Mouse (Mus musculus) olfactory bulb, adult 2 months (tissue): Measurements from ENCODE around the gene Prok1.

Experiments
- CTCF ChIP-seq: fragments of 200-500 bp; IDR thresholded peaks from 2 replicates; pipeline ENCODE4 v1.5.1; 2012; ENCODE audit warnings: low read depth, mild to moderate bottlenecking, low read length, moderate library complexity; ENCODE audit not compliant: insufficient read depth
- POLR2A ChIP-seq: fragments of 200-500 bp; IDR thresholded peaks from 2 replicates; pipeline ENCODE4 v1.6.1; 2012; ENCODE audit warnings: mild to moderate bottlenecking, low read depth, low read length, moderate library complexity; ENCODE audit not compliant: insufficient read depth

GRCm38 (mm10) chr3:107286123-107286522, 46.6 kb upstream of the Prok1 start:
- no peak for TF ChIP-seq POLR2A
- no peak for TF ChIP-seq CTCF
